Mouse (Mus musculus) layer of hippocampus, adult 8-10 months (tissue): ENCODE results near the gene Proser3. TPM values are rescaled to one million over a fixed set of nuclear protein-coding genes. Genes with fewer than 3 reads are reported as not detected.
A peak's percentile ranks its signal among the peaks of the same experiment; 100 is the strongest.

ENCODE experiments used
- DNase-seq, 2 experiments: peaks; one replicate each; pipeline ENCODE4 v3.0.0; 2022; ENCODE audit warnings: low spot score in 2 of 2
- microRNA-seq, 2 experiments: library from miRNA; unstranded; fragments of <30 nt; microRNA quantifications; one replicate each; pipeline ENCODE4 v1.2.0; 2022
- total RNA-seq, 4 experiments: library from RNA; stranded (reverse); gene quantifications; 2 replicates each; pipeline ENCODE4 v1.2.4; 2022

Gene Proser3
- total RNA-seq, 4 experiments from 2014 or later = 4.4 to 8.9 (median 6.1) TPM

- no peak for DNase-seq
Observed at GRCm38 (mm10) chr7:30490957-30491307, 61.2 kb downstream of the Proser3 start.

- DNase-seq = peak in 1 of 2 experiments; percentile 64
Observed at GRCm38 (mm10) chr7:30490251-30490956, 61.7 kb downstream of the Proser3 start.

Small RNAs within 50 kb of the gene (microRNA-seq; reads per million reads assigned to microRNA genes)
- gene Gm38670 (0.25 to 0.96 reads per million in 2 experiments), gene Mir3569 (0.32 to 1.0 reads per million in 2 experiments)

Other genes with a start within 250 kb of the Proser3 start
- 10 to 100 TPM; 52.8 to 69.5 (median 65.3) TPM for gene Alkbh6, start 243.6 kb downstream of the Proser3 start, total RNA-seq
- 10 to 100 TPM in 3 of 4 experiments, 1 to 10 TPM in 1; 9.6 to 21.2 (median 15.0) TPM for gene Syne4, start 237.5 kb downstream of the Proser3 start, total RNA-seq
- under 1 TPM; 0.53 to 0.82 (median 0.66) TPM for gene E130208F15Rik, start 230.6 kb downstream of the Proser3 start, total RNA-seq
- gene Sdhaf1, start 228.4 kb downstream of the Proser3 start, total RNA-seq = 1 to 10 TPM; 6.7 to 9.9 (median 8.4) TPM
- gene Lrfn3, start 189.5 kb downstream of the Proser3 start, total RNA-seq = 10 to 100 TPM; 28.2 to 31.6 (median 29.2) TPM
- gene Tyrobp, start 138.5 kb downstream of the Proser3 start, total RNA-seq = 100 to 1,000 TPM in 2 of 4 experiments, 10 to 100 TPM in 2; 24.9 to 572 (median 243) TPM
- 1 to 10 TPM in 3 of 4 experiments, not detected in 1; 1.8 to 3.3 (median 2.3) TPM for gene Hcst, start 132.4 kb downstream of the Proser3 start, total RNA-seq
- 1 to 10 TPM; 2.8 to 4.1 (median 3.2) TPM for gene Nfkbid, start 130.6 kb downstream of the Proser3 start, total RNA-seq
- gene Aplp1, start 106.8 kb downstream of the Proser3 start, total RNA-seq = 1,000 to 10,000 TPM; 1,209 to 1,263 (median 1,238) TPM
- 10 to 100 TPM in 3 of 4 experiments, 1 to 10 TPM in 1; 9.6 to 13.7 (median 11.2) TPM for gene Kirrel2, start 94.6 kb downstream of the Proser3 start, total RNA-seq
- 1 to 10 TPM; 1.5 to 1.9 (median 1.6) TPM for gene Nphs1, start 94.0 kb downstream of the Proser3 start, total RNA-seq
- under 1 TPM in 1 of 4 experiments, not detected in 3; 0.56 TPM for gene Prodh2, start 58.7 kb downstream of the Proser3 start, total RNA-seq
- gene Arhgap33, start 17.2 kb downstream of the Proser3 start, total RNA-seq = 100 to 1,000 TPM in 3 of 4 experiments, 10 to 100 TPM in 1; 99.8 to 118 (median 110) TPM
- gene Hspb6, start 121 bp downstream of the Proser3 start, total RNA-seq = 10 to 100 TPM in 1 of 4 experiments, 1 to 10 TPM in 3; 3.2 to 10.3 (median 6.5) TPM
- 10 to 100 TPM; 41.3 to 54.0 (median 46.9) TPM for gene Lin37, start 7.5 kb upstream of the Proser3 start, total RNA-seq
- gene U2af1l4, start 11.0 kb upstream of the Proser3 start, total RNA-seq = 10 to 100 TPM; 68.2 to 81.1 (median 78.7) TPM
- 10 to 100 TPM in 2 of 4 experiments, 1 to 10 TPM in 2; 6.3 to 14.8 (median 11.1) TPM for gene Gm49396, start 11.0 kb upstream of the Proser3 start, total RNA-seq
- gene Psenen, start 11.3 kb upstream of the Proser3 start, total RNA-seq = 10 to 100 TPM; 85.9 to 91.0 (median 88.4) TPM
- 1 to 10 TPM; 4.0 to 5.7 (median 4.6) TPM for gene Igflr1, start 13.1 kb upstream of the Proser3 start, total RNA-seq
- gene Kmt2b, start 36.4 kb upstream of the Proser3 start, total RNA-seq = 10 to 100 TPM; 44.1 to 60.2 (median 56.1) TPM
- gene Zbtb32, start 46.6 kb upstream of the Proser3 start, total RNA-seq = not detected
- 1 to 10 TPM in 1 of 4 experiments, under 1 TPM in 2, not detected in 1; 0.39 to 1.2 (median 0.89) TPM for gene Upk1a, start 60.5 kb upstream of the Proser3 start, total RNA-seq
- gene Cox6b1, start 73.9 kb upstream of the Proser3 start, total RNA-seq = 100 to 1,000 TPM; 631 to 661 (median 651) TPM
- not detected for gene Etv2, start 83.6 kb upstream of the Proser3 start, total RNA-seq
- gene Rbm42, start 98.0 kb upstream of the Proser3 start, total RNA-seq = 10 to 100 TPM; 61.9 to 71.5 (median 70.1) TPM
- 1 to 10 TPM; 5.7 to 8.3 (median 6.8) TPM for gene Haus5, start 112.7 kb upstream of the Proser3 start, total RNA-seq
- not detected for gene Pmis2, start 119.3 kb upstream of the Proser3 start, total RNA-seq
- not detected for gene 2200002J24Rik, start 146.6 kb upstream of the Proser3 start, total RNA-seq
- 1 to 10 TPM; 1.1 to 2.1 (median 1.6) TPM for gene Atp4a, start 159.9 kb upstream of the Proser3 start, total RNA-seq
- gene Tmem147, start 177.2 kb upstream of the Proser3 start, total RNA-seq = 100 to 1,000 TPM; 110 to 119 (median 116) TPM
- not detected for gene Gapdhs, start 191.4 kb upstream of the Proser3 start, total RNA-seq
- 10 to 100 TPM in 1 of 4 experiments, 1 to 10 TPM in 3; 7.8 to 11.8 (median 8.4) TPM for gene Sbsn, start 199.2 kb upstream of the Proser3 start, total RNA-seq
- 1 to 10 TPM in 1 of 4 experiments, under 1 TPM in 2, not detected in 1; 0.84 to 1.5 (median 0.95) TPM for gene Dmkn, start 211.5 kb upstream of the Proser3 start, total RNA-seq
- gene Krtdap, start 235.6 kb upstream of the Proser3 start, total RNA-seq = not detected